Mouse (Mus musculus): ENCODE measurements at regions not wholly inside any gene's neighbourhood (a gene's known extent, or its start where the extent isn't known, plus 50 kb on each side); places are given as distances from the start of the nearest gene placed in this dataset.

GRCm38 (mm10) chr10:66904552-66905367 lies 191.2 kb upstream of the Jmjd1c start:
- no peak for DNase-seq (ENCODE audit: low read depth in 2 of 2, low spot score in 2 of 2)

- no peak for DNase-seq (ENCODE audit: low read depth in 2 of 2, low spot score in 2 of 2)
These were observed 188.1 kb upstream of the Jmjd1c start for GRCm38 (mm10) chr10:66907842-66908241.

GRCm38 (mm10) chr10:66909204-66909889 lies 186.6 kb upstream of the Jmjd1c start:
- peak; percentile 30 to 54 for DNase-seq (ENCODE audit: low read depth in 2 of 2, low spot score in 2 of 2)

- DNase-seq (ENCODE audit: low read depth in 2 of 2, low spot score in 2 of 2), result no peak
These were observed 185.8 kb upstream of the Jmjd1c start for GRCm38 (mm10) chr10:66909905-66910681.

GRCm38 (mm10) chr10:66911261-66911911 lies 184.5 kb upstream of the Jmjd1c start:
- no peak for DNase-seq (ENCODE audit: low read depth in 2 of 2, low spot score in 2 of 2)

- no peak for DNase-seq (ENCODE audit: low read depth in 2 of 2, low spot score in 2 of 2)
These were observed 183.5 kb upstream of the Jmjd1c start for GRCm38 (mm10) chr10:66912440-66912839.

- no peak for DNase-seq (ENCODE audit: low read depth in 2 of 2, low spot score in 2 of 2)
These were observed 182.7 kb upstream of the Jmjd1c start for GRCm38 (mm10) chr10:66913187-66913586.

- no peak for DNase-seq (ENCODE audit: low read depth in 2 of 2, low spot score in 2 of 2)
These were observed 182.3 kb upstream of the Jmjd1c start for GRCm38 (mm10) chr10:66913627-66914026.

- no peak for DNase-seq (ENCODE audit: low read depth in 2 of 2, low spot score in 2 of 2)
These were observed 181.5 kb upstream of the Jmjd1c start for GRCm38 (mm10) chr10:66914288-66914975.

- DNase-seq (ENCODE audit: low read depth in 2 of 2, low spot score in 2 of 2), result no peak
These were observed 180.1 kb upstream of the Jmjd1c start for GRCm38 (mm10) chr10:66915801-66916200.

GRCm38 (mm10) chr10:66917725-66918124 lies 178.2 kb upstream of the Jmjd1c start:
- no peak for DNase-seq (ENCODE audit: low read depth in 2 of 2, low spot score in 2 of 2)

GRCm38 (mm10) chr10:66918713-66919112 lies 177.2 kb upstream of the Jmjd1c start:
- DNase-seq (ENCODE audit: low read depth in 2 of 2, low spot score in 2 of 2), result no peak

GRCm38 (mm10) chr10:66919953-66920760 lies 175.8 kb upstream of the Jmjd1c start:
- DNase-seq (ENCODE audit: low read depth in 2 of 2, low spot score in 2 of 2), result no peak

- no peak for DNase-seq (ENCODE audit: low read depth in 2 of 2, low spot score in 2 of 2)
These were observed 174.9 kb upstream of the Jmjd1c start for GRCm38 (mm10) chr10:66920761-66921684.

- DNase-seq (ENCODE audit: low read depth in 2 of 2, low spot score in 2 of 2), result no peak
These were observed 174.1 kb upstream of the Jmjd1c start for GRCm38 (mm10) chr10:66921776-66922175.

GRCm38 (mm10) chr10:66922314-66922713 lies 173.6 kb upstream of the Jmjd1c start:
- no peak for DNase-seq (ENCODE audit: low read depth in 2 of 2, low spot score in 2 of 2)

GRCm38 (mm10) chr10:66923947-66924346 lies 172.0 kb upstream of the Jmjd1c start:
- DNase-seq (ENCODE audit: low read depth in 2 of 2, low spot score in 2 of 2), result no peak

GRCm38 (mm10) chr10:66924418-66924817 lies 171.5 kb upstream of the Jmjd1c start:
- no peak for DNase-seq (ENCODE audit: low read depth in 2 of 2, low spot score in 2 of 2)

Data from CD8-positive naive resting alpha-beta T cell, adult 2 months (primary cell).